Mouse (Mus musculus) layer of hippocampus, postnatal 10 days (tissue): ENCODE measurements at regions not wholly inside any gene's neighbourhood (a gene's known extent, or its start where the extent isn't known, plus 50 kb on each side); places are given as distances from the start of the nearest gene placed in this dataset.
A peak's percentile ranks its signal among the peaks of the same experiment; 100 is the strongest.

Experiments
- DNase-seq, 2 experiments: peaks; one replicate each; pipeline ENCODE4 v3.0.0; 2021; ENCODE audit warnings: low spot score in 2 of 2

DNA sequence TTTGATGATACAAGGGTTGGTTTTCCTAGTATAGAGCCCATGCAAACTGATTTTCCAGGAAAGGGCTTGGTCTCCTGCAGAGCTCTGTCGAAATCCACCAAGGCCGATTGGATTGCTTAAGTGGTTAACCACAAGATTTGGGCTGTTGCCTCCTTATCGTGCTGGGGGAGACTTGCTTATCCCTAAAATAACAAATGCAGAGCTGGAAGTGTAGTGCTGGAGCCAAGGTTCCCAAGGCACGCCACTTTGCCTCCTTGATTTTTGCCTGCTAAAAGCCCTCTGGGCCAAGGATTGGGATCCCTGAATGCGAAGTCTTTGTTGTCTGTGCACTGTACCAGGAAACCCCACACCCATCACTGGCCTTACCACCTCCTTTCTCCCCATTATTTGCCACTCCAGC lies 52.8 kb upstream of the Tmem178 start:
- DNase-seq = no peak

GRCm38 (mm10) chr17:80889095-80889494 lies 55.3 kb upstream of the Tmem178 start:
- DNase-seq = no peak

DNA sequence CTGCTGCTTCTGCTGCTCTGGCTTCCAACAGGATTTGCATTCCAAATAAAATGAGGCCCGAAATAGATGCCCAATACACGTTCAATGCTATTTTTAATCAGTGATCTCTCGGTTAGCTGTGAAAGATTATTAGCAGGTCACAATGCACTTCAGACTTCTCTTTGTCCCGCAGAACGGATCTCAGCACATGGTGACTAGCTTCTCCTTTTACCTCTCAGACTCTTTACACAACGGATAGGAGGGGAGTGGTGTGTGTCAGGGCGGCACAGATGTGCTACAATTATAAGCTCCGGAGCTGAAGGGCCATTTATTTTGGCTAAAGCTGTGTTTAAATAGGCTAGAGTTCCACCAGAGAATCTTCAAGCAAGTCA lies 56.7 kb upstream of the Tmem178 start:
- DNase-seq = no peak

DNA sequence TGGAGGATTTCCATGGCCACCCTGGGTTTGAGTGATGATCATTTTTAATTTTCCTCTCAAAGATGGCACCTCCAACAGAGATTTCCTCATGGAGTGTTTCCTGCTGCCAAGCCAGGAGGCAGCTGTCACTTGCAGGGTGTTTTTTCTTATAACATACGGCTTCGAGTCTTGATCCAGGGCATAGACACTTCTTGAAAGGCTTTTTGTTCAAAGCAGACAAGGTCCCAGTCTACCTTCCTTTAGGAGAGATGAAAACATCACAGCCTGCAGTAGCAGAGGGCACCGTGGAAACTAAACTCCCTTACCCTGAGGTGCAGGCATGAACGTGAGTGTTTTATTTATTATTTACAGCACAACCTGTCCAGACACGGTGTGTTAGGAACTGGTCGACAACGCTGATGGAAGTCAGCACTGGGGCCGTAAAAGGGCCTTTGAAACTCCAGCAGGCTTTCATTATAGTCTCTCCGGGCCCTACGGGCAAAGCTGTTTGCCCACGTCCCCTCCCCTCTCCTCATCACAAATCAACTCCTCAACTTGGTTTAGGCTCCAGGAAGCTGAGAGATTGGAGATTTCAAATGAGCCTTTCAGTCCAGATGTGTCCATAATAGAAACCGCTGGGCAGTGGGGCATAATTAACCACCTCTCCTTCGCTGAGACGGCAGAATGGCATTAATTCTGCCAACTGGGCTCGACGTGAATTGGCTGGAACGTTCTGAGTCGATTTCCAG lies 57.2 kb upstream of the Tmem178 start:
- peak; percentile 30 to 33 for DNase-seq

DNA sequence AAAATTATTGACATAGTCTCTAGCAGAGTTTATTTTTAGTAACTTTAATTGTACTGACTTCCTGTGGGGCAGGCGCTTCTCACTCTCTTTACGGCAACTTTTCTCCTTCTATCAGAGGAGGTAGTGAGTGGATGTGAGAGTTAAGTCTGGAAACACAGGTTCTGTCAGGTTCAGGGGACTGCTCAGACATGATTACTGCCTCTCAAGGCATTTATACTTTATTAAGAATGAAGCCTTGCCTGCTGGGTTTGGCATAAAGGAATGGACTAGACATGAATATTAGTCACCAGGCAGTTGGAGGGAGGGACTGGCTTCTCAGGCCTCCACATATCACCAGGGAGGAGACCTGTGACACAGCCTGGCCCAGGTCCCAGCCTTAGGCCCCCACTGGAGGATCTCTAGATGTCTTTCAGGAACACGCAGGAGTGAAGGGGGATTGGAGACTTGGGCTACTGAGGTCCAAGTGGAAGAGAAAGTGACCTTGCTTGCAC lies 58.2 kb upstream of the Tmem178 start:
- DNase-seq = no peak

- DNase-seq = no peak
These were observed 58.7 kb upstream of the Tmem178 start for GRCm38 (mm10) chr17:80885706-80886105.

GRCm38 (mm10) chr17:80884886-80885285 lies 59.5 kb upstream of the Tmem178 start:
- no peak for DNase-seq

- no peak for DNase-seq
These were observed 62.0 kb upstream of the Tmem178 start for GRCm38 (mm10) chr17:80882476-80882875.

DNA sequence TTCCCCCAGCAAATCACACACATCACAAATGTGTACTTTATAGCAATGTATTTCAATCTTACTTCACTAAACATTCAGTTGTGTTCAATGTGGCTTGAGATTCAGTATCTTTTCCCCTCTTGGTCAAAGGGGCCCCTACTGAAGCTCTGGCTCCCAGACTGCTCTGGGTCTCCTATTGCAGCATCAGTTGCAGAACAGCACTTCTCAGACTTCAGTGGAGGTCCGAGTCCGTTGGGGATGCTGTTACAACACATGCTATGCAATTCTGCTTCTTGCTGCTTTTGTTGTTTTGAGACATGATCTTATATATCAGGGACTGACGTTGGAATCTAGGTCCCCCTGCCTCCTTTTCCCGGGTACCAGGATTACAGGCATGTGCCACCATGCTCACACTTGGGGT lies 64.1 kb upstream of the Tmem178 start:
- no peak for DNase-seq

- peak; percentile 44 to 57 for DNase-seq
These were observed 68.9 kb upstream of the Tmem178 start for GRCm38 (mm10) chr17:80875352-80876044.

- no peak for DNase-seq
These were observed 73.5 kb upstream of the Tmem178 start for GRCm38 (mm10) chr17:80870965-80871364.

DNA sequence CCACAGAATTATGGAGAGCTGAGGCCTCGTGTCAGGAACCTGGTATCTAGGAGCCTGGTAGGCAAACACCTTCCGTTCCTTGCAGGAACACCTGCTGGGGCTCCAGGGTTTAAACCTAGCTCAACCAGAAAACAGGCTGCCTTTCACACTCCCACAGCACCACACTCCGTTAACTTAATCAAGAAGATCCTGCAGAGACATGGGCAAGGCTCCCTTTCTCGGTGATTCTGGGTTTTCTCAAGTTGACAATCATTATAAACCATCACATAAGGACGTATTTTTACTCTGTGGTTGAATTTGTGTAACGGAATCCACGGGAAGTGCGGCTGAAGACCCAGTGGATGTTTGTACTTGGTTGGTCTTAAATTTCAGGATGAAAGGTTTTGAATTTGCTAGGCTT lies 82.1 kb upstream of the Tmem178 start:
- DNase-seq = no peak

GRCm38 (mm10) chr17:80846996-80847810 lies 97.2 kb upstream of the Tmem178 start:
- peak; percentile 27 to 30 for DNase-seq

DNA sequence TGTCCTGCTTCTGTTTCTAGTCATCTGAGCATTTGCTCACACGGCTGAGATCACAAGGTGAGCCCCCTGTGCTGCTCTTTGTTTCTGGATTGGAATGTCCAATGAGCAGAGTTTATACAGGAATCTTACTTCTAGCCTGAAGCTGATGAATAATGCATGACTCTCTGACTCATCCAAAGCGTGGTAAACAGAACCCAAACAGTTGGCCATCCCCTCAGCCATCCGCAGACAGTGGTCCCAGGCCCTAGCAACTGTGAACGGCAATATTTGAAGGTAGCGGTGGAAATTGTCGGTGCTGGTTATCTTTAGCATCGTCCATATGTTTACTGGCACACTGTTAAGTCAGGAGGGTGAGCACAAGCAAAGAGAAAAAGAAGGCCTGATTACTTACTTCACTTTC lies 99.1 kb upstream of the Tmem178 start:
- DNase-seq = no peak

GRCm38 (mm10) chr17:80841903-80842302 lies 102.5 kb upstream of the Tmem178 start:
- DNase-seq = no peak

- no peak for DNase-seq
These were observed 103.5 kb upstream of the Tmem178 start for GRCm38 (mm10) chr17:80840896-80841295.

DNA sequence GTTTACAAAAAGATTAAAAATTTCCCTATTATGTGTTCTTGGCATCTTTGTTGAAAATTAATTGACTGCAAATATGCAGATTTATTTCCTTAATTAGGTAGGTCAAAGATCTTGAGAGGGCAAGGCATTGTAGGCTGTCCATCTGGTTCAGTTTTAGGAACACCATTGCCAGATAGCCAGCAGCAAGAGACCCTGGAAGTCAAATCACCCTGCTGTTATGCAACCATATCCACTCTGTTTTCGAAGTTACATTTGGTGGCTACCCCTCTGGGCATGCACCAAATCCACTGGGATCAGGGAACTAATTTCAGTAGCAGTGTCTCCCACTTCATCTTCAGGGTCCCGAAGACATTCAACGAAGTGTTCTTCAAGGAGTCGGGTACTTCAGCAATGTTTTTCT lies 104.0 kb upstream of the Tmem178 start:
- no peak for DNase-seq

DNA sequence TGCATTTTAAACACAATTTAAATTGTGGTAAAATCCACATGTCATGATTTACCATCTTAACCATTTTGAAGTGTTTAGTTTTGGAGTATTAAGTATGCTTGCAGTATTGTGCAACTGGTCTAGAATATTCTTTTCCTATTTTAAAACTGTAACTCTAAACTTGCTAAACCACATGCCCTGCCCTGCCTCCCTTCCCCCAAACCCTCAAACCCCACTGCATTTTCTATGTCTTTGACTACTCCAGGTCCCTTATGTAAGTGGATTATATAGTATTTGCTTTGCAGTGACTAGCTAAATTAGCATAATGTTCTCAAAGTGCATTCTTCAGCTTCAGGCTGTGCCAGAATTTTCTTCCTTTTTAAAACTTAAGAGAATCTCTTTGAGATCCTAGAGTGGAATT lies 106.4 kb upstream of the Map4k3 start:
- no peak for DNase-seq

DNA sequence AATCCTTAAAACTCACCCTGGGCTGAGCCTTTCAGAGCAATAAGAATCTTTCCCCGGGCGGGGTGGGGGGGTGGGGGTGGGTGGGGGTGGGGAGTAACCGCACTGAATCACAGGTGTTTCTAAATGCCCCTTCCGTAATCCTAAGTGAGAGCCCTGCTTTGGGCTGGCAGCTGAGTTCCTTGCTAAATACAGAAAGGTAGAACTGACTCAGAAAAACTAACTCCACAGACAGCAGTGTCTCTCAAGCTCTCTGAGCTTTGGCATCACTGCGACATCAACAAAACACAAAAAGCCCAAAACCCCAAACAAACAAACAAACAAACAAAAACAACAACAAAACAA lies 105.9 kb upstream of the Map4k3 start:
- no peak for DNase-seq

GRCm38 (mm10) chr17:80833355-80834175 lies 105.3 kb upstream of the Map4k3 start:
- DNase-seq = no peak

DNA sequence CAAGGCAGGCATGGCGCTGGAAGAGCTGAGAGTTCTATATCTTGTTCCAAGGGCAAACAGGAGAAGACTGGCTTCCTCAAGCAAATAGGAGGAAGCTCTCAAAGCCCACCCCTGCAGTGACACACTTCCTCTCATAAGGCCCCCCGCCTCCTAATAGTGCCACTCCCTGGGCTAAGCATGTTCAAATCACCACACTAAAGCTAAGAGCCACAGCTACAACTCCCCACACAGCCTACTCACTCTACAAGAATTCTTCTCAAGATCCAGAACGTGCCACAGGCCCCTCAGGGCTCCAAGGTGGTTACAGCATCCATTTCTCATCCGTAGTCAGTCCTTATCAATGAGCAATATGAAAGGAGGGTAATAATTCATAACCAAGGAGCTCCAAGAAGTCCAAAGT lies 103.4 kb upstream of the Map4k3 start:
- no peak for DNase-seq
